Mouse (Mus musculus): Measurements from ENCODE around the gene Rbm24. TPM values are rescaled to one million over a fixed set of nuclear protein-coding genes. Genes with fewer than 3 reads are reported as not detected.

The Rbm24 gene
- total and polyA plus RNA-seq, 3 experiments: not detected

GRCm38 (mm10) chr13:46468251-46468650, 50.0 kb downstream of the Rbm24 start:
- Histone ChIP-seq H3K4me2 (ENCODE audit: insufficient read depth, low read depth, poor library complexity, severe bottlenecking) (no peak overlapping the region), H3K79me2 (replicated peaks; ENCODE audit: control insufficient read depth, extremely low read depth, insufficient read depth, poor library complexity, severe bottlenecking) (no peaks in the 10 kb centered on the region), H3K9me3 (replicated peaks; ENCODE audit: low read length) (no peaks in the 10 kb centered on the region), H3K4me3 (replicated peaks in 1 of 3; ENCODE audit: low read depth in 2 of 3, low read length in 2 of 3, poor library complexity in 1 of 3) (no peak overlapping the region), H3K9ac (ENCODE audit: insufficient read depth, low read depth) (no peak overlapping the region), H3K27me3 (replicated peaks) (no peaks in the 10 kb centered on the region), H3K27ac (ENCODE audit: insufficient read depth, low read depth) (no peak overlapping the region), H3K4me1 (ENCODE audit: control insufficient read depth in 1 of 2, insufficient read depth in 2 of 2) (peaks cover 0 to 13% of the 10 kb centered on the region in 2 experiments; a peak in 2 of 4 replicates), H3K36me3 (replicated peaks in 1 of 2; ENCODE audit: control insufficient read depth in 1 of 2, insufficient read depth in 1 of 2, low read length in 1 of 2) (no peaks in the 10 kb centered on the region)
- dilution Hi-C loops (cut with MboI; ENCODE audit: extremely low pct_ligation_motif_present, extremely low pct_unique_long_range_greater_than_20kb, low sequenced_read_pairs): no loop called here
- DNase-seq (ENCODE audit: extremely low read depth): no peak
- TF ChIP-seq CTCF (conservative IDR thresholded peaks at IDR 0.05 in 1 of 2, IDR thresholded peaks at IDR 0.05 in 1 of 2; ENCODE audit: low read depth in 2 of 2, low read length in 2 of 2) (no peak), ZNF384 (IDR thresholded peaks at IDR 0.05; ENCODE audit: low read depth, low read length) (no peak)
- in situ Hi-C loops (cut with MboI; ENCODE audit: low pct_ligation_motif_present, low pct_unique_long_range_greater_than_20kb, low sequenced_read_pairs): no loop called here

GRCm38 (mm10) chr13:46469536-46469935, 51.3 kb downstream of the Rbm24 start:
- in situ Hi-C loops (cut with MboI; ENCODE audit: low pct_ligation_motif_present, low pct_unique_long_range_greater_than_20kb, low sequenced_read_pairs): no loop called here

More at GRCm38 (mm10) chr13:46469536-46469935, 51.3 kb downstream of the Rbm24 start:
- dilution Hi-C loops (cut with MboI; ENCODE audit: extremely low pct_ligation_motif_present, extremely low pct_unique_long_range_greater_than_20kb, low sequenced_read_pairs): no loop called here
- no peak for TF ChIP-seq CHD2 (IDR thresholded peaks at IDR 0.05; ENCODE audit: low read length)
- no peak for TF ChIP-seq BHLHE40 (IDR thresholded peaks at IDR 0.05; ENCODE audit: low read depth, low read length)
- DNase-seq (ENCODE audit: extremely low read depth): no peak
- no peaks in the 10 kb centered on the region for H3K36me3 ChIP-seq (replicated peaks in 1 of 2; ENCODE audit: control insufficient read depth in 1 of 2, insufficient read depth in 1 of 2, low read length in 1 of 2)
- no peak overlapping the region for H3K9ac ChIP-seq (ENCODE audit: insufficient read depth, low read depth)
- H3K27me3 ChIP-seq (replicated peaks): no peaks in the 10 kb centered on the region
- H3K9me3 ChIP-seq (replicated peaks; ENCODE audit: low read length): no peaks in the 10 kb centered on the region
- no peaks in the 10 kb centered on the region for H3K79me2 ChIP-seq (replicated peaks; ENCODE audit: control insufficient read depth, extremely low read depth, insufficient read depth, poor library complexity, severe bottlenecking)
- no peak overlapping the region for H3K27ac ChIP-seq (ENCODE audit: insufficient read depth, low read depth)
- no peak overlapping the region for H3K4me2 ChIP-seq (ENCODE audit: insufficient read depth, low read depth, poor library complexity, severe bottlenecking)
- H3K4me1 ChIP-seq (ENCODE audit: control insufficient read depth in 1 of 2, insufficient read depth in 2 of 2): 0 out of 4 replicates have a peak, but pooled peaks cover 0 to 5% of the 10 kb centered on the region in 2 experiments
- no peak overlapping the region for H3K4me3 ChIP-seq (replicated peaks in 1 of 3; ENCODE audit: low read depth in 2 of 3, low read length in 2 of 3, poor library complexity in 1 of 3)

Other genes starting within 250 kb of the Rbm24 start
- not detected in 2 replicates for gene Stmnd1, start 144.7 kb upstream of the Rbm24 start, total RNA-seq (2012; rRNA removed)
- not detected in 2 replicates for gene Stmnd1, start 144.7 kb upstream of the Rbm24 start, total RNA-seq (2014; rRNA removed)
- gene Stmnd1, start 144.7 kb upstream of the Rbm24 start, polyA plus RNA-seq (2012; ENCODE audit: insufficient read length, low read depth): not detected in 2 replicates
- gene Cap2, start 83.4 kb downstream of the Rbm24 start, total RNA-seq (2012; rRNA removed): 0.04 TPM in 1 of 2 replicates, not detected in the other
- gene Cap2, start 83.4 kb downstream of the Rbm24 start, total RNA-seq (2014; rRNA removed): 0.11 and 0.22 TPM in 2 replicates
- gene Cap2, start 83.4 kb downstream of the Rbm24 start, polyA plus RNA-seq (2012; ENCODE audit: insufficient read length, low read depth): not detected in 2 replicates